Mouse (Mus musculus) liver, adult (tissue): Measurements from ENCODE around the gene Rpl9-ps1.

Source experiments
- GATA4 ChIP-seq: IDR thresholded peaks from 2 replicates; pipeline ENCODE4 v1.6.1; 2014; ENCODE audit warnings: mild to moderate bottlenecking, low read length; ENCODE audit not compliant: insufficient replicate concordance

Gene Rpl9-ps1

GRCm38 (mm10) chr11:83645521-83645920 lies at the start of gene Rpl9-ps1:
Rpl9-ps1 (minus strand) TSS chr11:83645621.
- no peak for TF ChIP-seq GATA4

- no peak for TF ChIP-seq GATA4
Observed at GRCm38 (mm10) chr11:83692008-83692407, 46.6 kb upstream of the Rpl9-ps1 start.

GRCm38 (mm10) chr11:83689918-83690317 lies 44.5 kb upstream of the Rpl9-ps1 start:
- no peak for TF ChIP-seq GATA4

- no peak for TF ChIP-seq GATA4
Observed at GRCm38 (mm10) chr11:83675665-83676064, 30.2 kb upstream of the Rpl9-ps1 start.

- TF ChIP-seq GATA4: no peak
Observed at GRCm38 (mm10) chr11:83671743-83672142, 26.3 kb upstream of the Rpl9-ps1 start.

- TF ChIP-seq GATA4: no peak
Observed at GRCm38 (mm10) chr11:83663532-83663931, 18.1 kb upstream of the Rpl9-ps1 start.

- TF ChIP-seq GATA4: no peak
Observed at GRCm38 (mm10) chr11:83662204-83662603, 16.8 kb upstream of the Rpl9-ps1 start, which contains the start of gene Ccl4. Ccl4 (plus strand) TSS chr11:83662584.

- no peak for TF ChIP-seq GATA4
Observed at GRCm38 (mm10) chr11:83658797-83659196, 13.4 kb upstream of the Rpl9-ps1 start.

- TF ChIP-seq GATA4: no peak
Observed at GRCm38 (mm10) chr11:83657508-83657907, 12.1 kb upstream of the Rpl9-ps1 start.

- no peak for TF ChIP-seq GATA4
Observed at GRCm38 (mm10) chr11:83654606-83655005, 9.2 kb upstream of the Rpl9-ps1 start.

GRCm38 (mm10) chr11:83649305-83649841 lies 4.0 kb upstream of the Rpl9-ps1 start, which contains the start of gene Ccl3:
Ccl3 (minus strand) TSS chr11:83649355.
- no peak for TF ChIP-seq GATA4

GRCm38 (mm10) chr11:83646356-83647149 lies 1.1 kb upstream of the Rpl9-ps1 start:
- TF ChIP-seq GATA4: no peak

- TF ChIP-seq GATA4: no peak
Observed at GRCm38 (mm10) chr11:83641216-83641615, 4.2 kb downstream of the Rpl9-ps1 start.

GRCm38 (mm10) chr11:83640141-83640540 lies 5.3 kb downstream of the Rpl9-ps1 start:
- no peak for TF ChIP-seq GATA4

- no peak for TF ChIP-seq GATA4
Observed at GRCm38 (mm10) chr11:83639533-83639932, 5.9 kb downstream of the Rpl9-ps1 start.

- no peak for TF ChIP-seq GATA4
Observed at GRCm38 (mm10) chr11:83638934-83639333, 6.5 kb downstream of the Rpl9-ps1 start.
